8 mouse cellular contexts compared by ENCODE assay signal in the genomic region with DNA sequence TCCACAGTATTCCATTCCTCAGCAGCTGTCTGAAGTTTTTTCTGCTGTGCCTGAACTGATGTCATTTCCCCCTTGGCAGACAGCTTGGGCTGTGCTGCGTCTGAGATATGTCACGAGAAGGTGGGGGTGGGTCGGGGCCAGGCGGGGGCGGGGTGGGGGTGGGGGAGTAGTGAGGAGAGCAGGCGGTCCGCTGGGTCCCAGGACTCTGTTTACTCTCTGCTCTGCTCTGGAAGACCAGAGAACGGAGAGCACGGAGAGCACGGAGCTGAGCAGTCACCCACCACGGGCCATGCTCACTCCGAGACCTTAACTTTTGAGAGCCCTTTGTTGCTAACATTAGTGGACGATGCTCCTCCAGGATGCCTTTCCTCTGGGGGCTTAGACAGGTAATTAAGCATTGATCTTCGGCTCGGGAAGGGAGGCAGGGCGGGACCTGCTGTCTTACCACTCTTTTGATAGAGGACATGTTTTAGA. TPM values are rescaled to one million over a fixed set of nuclear protein-coding genes. Genes with fewer than 3 reads are reported as not detected.
DNase-seq lines count a peak whose midpoint lies in the region; ATAC-seq and TF ChIP-seq lines count a peak whose summit lies in the region.

No protein-coding gene starts in this region.

- H3K4me1 ChIP-seq in cortical plate, adult 2 months (ENCODE audit: control insufficient read depth, insufficient read depth, low read length), result peaks cover 26% of the 10 kb centered on the region
- peaks cover 62% of the 10 kb centered on the region for H3K4me1 ChIP-seq in forebrain, embryonic 12.5 days
- peaks cover 73% of the 10 kb centered on the region for H3K4me1 ChIP-seq in hindbrain, embryonic 13.5 days (replicated peaks)

- peak overlapping the region; percentile 36; the same call in 1 of the 2 replicates for H3K9ac ChIP-seq in forebrain, embryonic 12.5 days
- peak overlapping the region; percentile 53; the same call in 1 of the 2 replicates for H3K9ac ChIP-seq in hindbrain, embryonic 13.5 days

- peak; percentile 41 to 71 for DNase-seq in lung, adult 18-20 months
- DNase-seq in retina, postnatal 1 day, result peak; percentile 68
- DNase-seq in frontal cortex, postnatal 14 days (ENCODE audit: low spot score in 2 of 2), result no peak
- DNase-seq in ovary, postnatal 14 days (ENCODE audit: low spot score), result no peak

- peak overlapping the region; percentile 7 for H3K4me3 ChIP-seq in cortical plate, adult 2 months (ENCODE audit: insufficient read depth, low read length)
- peak overlapping the region; percentile 4; the same call in 1 of the 2 replicates for H3K4me3 ChIP-seq in forebrain, embryonic 12.5 days (replicated peaks)
- H3K4me3 ChIP-seq in hindbrain, embryonic 13.5 days, result peak overlapping the region; percentile 11; the same call in 1 of the 2 replicates

- H3K4me2 ChIP-seq in forebrain, embryonic 12.5 days, result peak overlapping the region; percentile 45
- peak overlapping the region; percentile 46 for H3K4me2 ChIP-seq in hindbrain, embryonic 13.5 days

- ATAC-seq in forebrain, embryonic 12.5 days (ENCODE audit: low FRiP score), result peak; percentile 41
- peak; percentile 47; the same call in 1 of the 2 replicates for ATAC-seq in hindbrain, embryonic 13.5 days (ENCODE audit: low FRiP score)
- no peak for ATAC-seq in frontal cortex, adult (ENCODE audit: low TSS enrichment)

- no peak for TF ChIP-seq POLR2A in cortical plate, adult 2 months (IDR thresholded peaks at IDR 0.05; ENCODE audit: extremely low read depth, insufficient read depth, low read length)

- WGBS in forebrain, embryonic 12.5 days, result 4% methylated on average over 16 of the region's 16 CpGs
- 4% methylated on average over 16 of the region's 16 CpGs for WGBS in hindbrain, embryonic 13.5 days

- TF ChIP-seq CTCF in cortical plate, adult 2 months (IDR thresholded peaks at IDR 0.05; ENCODE audit: extremely low read depth, insufficient read depth, low read length), result no peak

- no peaks in the 10 kb centered on the region for H3K27me3 ChIP-seq in forebrain, embryonic 12.5 days
- no peaks in the 10 kb centered on the region for H3K27me3 ChIP-seq in hindbrain, embryonic 13.5 days

- no peak overlapping the region for H3K27ac ChIP-seq in cortical plate, adult 2 months (ENCODE audit: insufficient read depth, low read length)
- H3K27ac ChIP-seq in forebrain, embryonic 12.5 days, result peak overlapping the region; percentile 53; the same call in 1 of the 2 replicates
- peak overlapping the region; percentile 70 for H3K27ac ChIP-seq in hindbrain, embryonic 13.5 days

- H3K36me3 ChIP-seq in forebrain, embryonic 12.5 days (replicated peaks), result peaks cover 13% of the 10 kb centered on the region
- peaks cover 11% of the 10 kb centered on the region for H3K36me3 ChIP-seq in hindbrain, embryonic 13.5 days

- 0 out of 2 replicates have a peak, but pooled peaks cover 2% of the 10 kb centered on the region for H3K9me3 ChIP-seq in forebrain, embryonic 12.5 days
- H3K9me3 ChIP-seq in hindbrain, embryonic 13.5 days, result no peaks in the 10 kb centered on the region

RNA-seq across cellular contexts. Expression of a gene that starts 24.3 kb away (rescaled TPM):
- 24.3 and 26.6 TPM in 2 replicates for polyA plus RNA-seq in cortical plate, adult 2 months (2012; rRNA removed)
- polyA plus RNA-seq in forebrain, embryonic 12.5 days (2016; fragmentation: Nextera tagmentation; extraction: Ambion mirVana), result 43.2 and 44.5 TPM in 2 replicates
- 42.2 and 44.5 TPM in 2 replicates for polyA plus RNA-seq in hindbrain, embryonic 13.5 days (2015; fragmentation: Nextera tagmentation; extraction: Ambion mirVana)

RNA-seq across cellular contexts. Expression of a gene that starts 49.7 kb away (rescaled TPM):
- polyA plus RNA-seq in cortical plate, adult 2 months (2012; rRNA removed), result 0.04 TPM in 1 of 2 replicates, not detected in the other
- not detected in 2 replicates for polyA plus RNA-seq in forebrain, embryonic 12.5 days (2016; fragmentation: Nextera tagmentation; extraction: Ambion mirVana)
- not detected in 2 replicates for polyA plus RNA-seq in hindbrain, embryonic 13.5 days (2015; fragmentation: Nextera tagmentation; extraction: Ambion mirVana)

RNA-seq across cellular contexts. Expression of a gene that starts 50.1 kb away (rescaled TPM):
- 5.1 and 5.5 TPM in 2 replicates for polyA plus RNA-seq in cortical plate, adult 2 months (2012; rRNA removed)
- 12.2 and 14.6 TPM in 2 replicates for polyA plus RNA-seq in forebrain, embryonic 12.5 days (2016; fragmentation: Nextera tagmentation; extraction: Ambion mirVana)
- 10.3 and 12.6 TPM in 2 replicates for polyA plus RNA-seq in hindbrain, embryonic 13.5 days (2015; fragmentation: Nextera tagmentation; extraction: Ambion mirVana)

RNA-seq across cellular contexts. Expression of a gene that starts 50.2 kb away (rescaled TPM):
- 213 and 216 TPM in 2 replicates for polyA plus RNA-seq in cortical plate, adult 2 months (2012; rRNA removed)
- 216 and 224 TPM in 2 replicates for polyA plus RNA-seq in forebrain, embryonic 12.5 days (2016; fragmentation: Nextera tagmentation; extraction: Ambion mirVana)
- polyA plus RNA-seq in hindbrain, embryonic 13.5 days (2015; fragmentation: Nextera tagmentation; extraction: Ambion mirVana), result 212 and 220 TPM in 2 replicates

Comparison
In these comparisons a context has a peak if more than half of its experiments do, and no peak if none do; other contexts are left out.
1. DNase-seq: peak in lung, adult 18-20 months (2 of 2) and retina, postnatal 1 day (single experiment); none in frontal cortex, postnatal 14 days (0 of 2) and ovary, postnatal 14 days (single experiment).
2. Peak in every context shown above with its lines, with median percentiles within 50 percentile points of each other: H3K4me3 ChIP-seq.